Mouse (Mus musculus) limb, embryonic 13.5 days (tissue): ENCODE data around the gene Cideb. TPM values are rescaled to one million over a fixed set of nuclear protein-coding genes. Genes with fewer than 3 reads are reported as not detected.

Experiments
- ATAC-seq: fragments of 200-750 bp; cut with Nextera tagmentation; 2 replicates; pipeline ENCODE4 v1.8.0; 2017; ENCODE audit warnings: low read depth, moderate number of reproducible peaks, moderate TSS enrichment; ENCODE audit not compliant: low FRiP score
- H3K27ac ChIP-seq: fragments of 300-500 bp; sonication (generic); 2 replicates; pipeline ENCODE4 v1.5.1; 2015; ENCODE audit warnings: inconsistent platforms, mild to moderate bottlenecking, moderate library complexity
- H3K27me3 ChIP-seq: fragments of 300-500 bp; sonication (generic); 2 replicates; pipeline ENCODE4 v1.6.1; 2015; ENCODE audit warnings: mild to moderate bottlenecking, inconsistent platforms
- H3K36me3 ChIP-seq: fragments of 300-500 bp; sonication (generic); 2 replicates; pipeline ENCODE4 v1.6.1; 2015; ENCODE audit warnings: inconsistent platforms, mild to moderate bottlenecking, moderate library complexity
- H3K4me1 ChIP-seq: fragments of 300-500 bp; sonication (generic); 2 replicates; pipeline ENCODE4 v1.6.1; 2015; ENCODE audit warnings: inconsistent platforms
- H3K4me2 ChIP-seq: fragments of 300-500 bp; sonication (generic); replicated peaks from 2 replicates; pipeline ENCODE4 v1.6.1; 2015; ENCODE audit warnings: inconsistent platforms, mild to moderate bottlenecking, moderate library complexity
- H3K4me3 ChIP-seq: fragments of 300-500 bp; sonication (generic); 2 replicates; pipeline ENCODE4 v1.5.1; 2015; ENCODE audit warnings: moderate library complexity, mild to moderate bottlenecking, inconsistent platforms
- H3K9ac ChIP-seq: fragments of 300-500 bp; sonication (generic); 2 replicates; pipeline ENCODE4 v1.6.1; 2015; ENCODE audit warnings: mild to moderate bottlenecking, inconsistent platforms
- H3K9me3 ChIP-seq: fragments of 300-500 bp; sonication (generic); 2 replicates; pipeline ENCODE4 v1.6.1; 2016; ENCODE audit warnings: inconsistent platforms
- WGBS: fragments of 180-500 bp; shearing (Covaris S2); methylation state at CpG from one replicate; pipeline ENCODE4 v1.1.7; 2015; 5-methylcytosine and 5-hydroxymethylcytosine counted together
- polyA plus RNA-seq: library from polyadenylated mRNA; unstranded; fragments of >200 nt; fragmentation: Nextera tagmentation; extraction: Ambion mirVana; gene quantifications from 2 replicates; pipeline ENCODE4 v1.2.1, GENCODE M21; 2015

Cideb gene
- polyA plus RNA-seq, 1 experiment from 2014 or later: 0.45 TPM

- Histone ChIP-seq H3K4me3 (no peak overlapping the region), H3K36me3 (peaks cover 24% of the 10 kb centered on the region), H3K27ac (no peak overlapping the region), H3K4me1 (peaks cover 22% of the 10 kb centered on the region), H3K4me2 (no peak overlapping the region), H3K9ac (no peak overlapping the region), H3K9me3 (no peaks in the 10 kb centered on the region), H3K27me3 (peaks cover 25% of the 10 kb centered on the region)
- whole genome bisulfite sequencing: 83% methylated on average over 11 of the region's 11 CpGs
- ATAC-seq: no peak
These were observed 22.5 kb upstream of the Cideb start for GRCm38 (mm10) chr14:55780736-55781135.

- peaks cover 15% of the 10 kb centered on the region for H3K27me3 ChIP-seq
- H3K9me3 ChIP-seq: no peaks in the 10 kb centered on the region
- WGBS: 69% methylated on average over 16 of the region's 16 CpGs
- H3K9ac ChIP-seq: no peak overlapping the region
- H3K4me2 ChIP-seq: no peak overlapping the region
- H3K27ac ChIP-seq: no peak overlapping the region
- no peak overlapping the region for H3K4me3 ChIP-seq
- peaks cover 24% of the 10 kb centered on the region for H3K36me3 ChIP-seq
- peaks cover 22% of the 10 kb centered on the region for H3K4me1 ChIP-seq
- no peak for ATAC-seq
These were observed 21.4 kb upstream of the Cideb start for GRCm38 (mm10) chr14:55779656-55780055.

DNA sequence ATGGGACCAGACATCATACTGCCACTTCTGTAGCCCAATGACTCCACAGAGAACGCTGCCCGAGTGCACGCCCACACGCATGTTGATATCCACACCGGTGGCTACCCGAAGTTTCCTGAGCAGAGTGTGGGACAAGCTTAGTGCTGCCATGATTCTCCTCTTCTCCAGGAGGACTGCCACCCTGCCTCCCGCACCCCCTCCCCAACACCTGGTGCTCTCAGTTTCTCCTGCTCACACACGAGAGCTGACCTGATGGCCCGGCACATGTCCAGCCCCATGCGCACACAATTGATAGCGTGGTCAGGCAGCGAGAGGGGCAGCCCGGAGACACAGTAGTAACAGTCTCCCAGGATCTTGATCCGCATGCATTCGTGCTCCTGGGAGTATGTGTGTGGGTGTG, 20.4 kb upstream of the Cideb start:
- peaks cover 24% of the 10 kb centered on the region for H3K36me3 ChIP-seq
- no peak overlapping the region for H3K4me3 ChIP-seq
- ATAC-seq: no peak
- no peak overlapping the region for H3K9ac ChIP-seq
- no peak overlapping the region for H3K27ac ChIP-seq
- H3K4me2 ChIP-seq: no peak overlapping the region
- WGBS: 91% methylated on average over 15 of the region's 15 CpGs
- 0 out of 2 replicates have a peak, but pooled peaks cover 7% of the 10 kb centered on the region for H3K27me3 ChIP-seq
- no peaks in the 10 kb centered on the region for H3K9me3 ChIP-seq
- peaks cover 18% of the 10 kb centered on the region for H3K4me1 ChIP-seq

- no peak for ATAC-seq
- H3K9ac ChIP-seq: no peak overlapping the region
- WGBS: 94% methylated on average over 11 of the region's 11 CpGs
These were observed 19.5 kb upstream of the Cideb start for GRCm38 (mm10) chr14:55777806-55778205.

GRCm38 (mm10) chr14:55777176-55777575, 18.9 kb upstream of the Cideb start:
- Histone ChIP-seq H3K4me3 (no peak overlapping the region), H3K4me2 (no peak overlapping the region), H3K36me3 (peaks cover 24% of the 10 kb centered on the region), H3K9me3 (no peaks in the 10 kb centered on the region), H3K27ac (no peak overlapping the region), H3K9ac (no peak overlapping the region), H3K27me3 (0 out of 2 replicates have a peak, but pooled peaks cover 7% of the 10 kb centered on the region), H3K4me1 (peaks cover 9% of the 10 kb centered on the region)
- no peak for ATAC-seq
- WGBS: 41% methylated on average over 3 of the region's 3 CpGs

More at GRCm38 (mm10) chr14:55777806-55778205, 19.5 kb upstream of the Cideb start:
- peaks cover 24% of the 10 kb centered on the region for H3K36me3 ChIP-seq
- no peak overlapping the region for H3K4me2 ChIP-seq
- peaks cover 15% of the 10 kb centered on the region for H3K4me1 ChIP-seq
- H3K4me3 ChIP-seq: no peak overlapping the region
- no peaks in the 10 kb centered on the region for H3K9me3 ChIP-seq
- 0 out of 2 replicates have a peak, but pooled peaks cover 7% of the 10 kb centered on the region for H3K27me3 ChIP-seq
- no peak overlapping the region for H3K27ac ChIP-seq

DNA sequence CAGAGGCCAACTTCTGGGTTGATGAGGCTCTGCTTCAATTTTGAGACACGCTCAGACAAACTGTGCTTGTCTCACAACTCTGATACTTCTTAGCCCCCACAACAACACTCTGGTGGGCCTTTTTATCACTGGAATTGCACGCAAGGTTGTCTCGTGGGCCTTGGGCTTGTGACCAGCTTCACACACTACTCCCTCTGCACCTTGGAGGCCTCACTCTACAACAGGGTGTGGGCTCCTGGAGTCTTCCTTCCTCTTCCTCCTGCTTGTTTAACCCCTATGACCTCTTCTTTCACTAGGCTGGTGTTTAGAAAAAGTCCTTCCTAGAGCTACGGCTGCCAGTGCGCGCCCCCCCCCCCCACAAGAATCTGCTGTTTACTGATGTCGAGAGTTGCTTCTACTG, 18.5 kb upstream of the Cideb start:
- WGBS: 75% methylated on average over 7 of the region's 7 CpGs
- Histone ChIP-seq H3K9ac (no peak overlapping the region), H3K4me3 (no peak overlapping the region), H3K4me2 (no peak overlapping the region), H3K36me3 (peaks cover 24% of the 10 kb centered on the region), H3K4me1 (peaks cover 4% of the 10 kb centered on the region), H3K9me3 (no peaks in the 10 kb centered on the region), H3K27ac (no peak overlapping the region), H3K27me3 (0 out of 2 replicates have a peak, but pooled peaks cover 3% of the 10 kb centered on the region)
- no peak for ATAC-seq

DNA sequence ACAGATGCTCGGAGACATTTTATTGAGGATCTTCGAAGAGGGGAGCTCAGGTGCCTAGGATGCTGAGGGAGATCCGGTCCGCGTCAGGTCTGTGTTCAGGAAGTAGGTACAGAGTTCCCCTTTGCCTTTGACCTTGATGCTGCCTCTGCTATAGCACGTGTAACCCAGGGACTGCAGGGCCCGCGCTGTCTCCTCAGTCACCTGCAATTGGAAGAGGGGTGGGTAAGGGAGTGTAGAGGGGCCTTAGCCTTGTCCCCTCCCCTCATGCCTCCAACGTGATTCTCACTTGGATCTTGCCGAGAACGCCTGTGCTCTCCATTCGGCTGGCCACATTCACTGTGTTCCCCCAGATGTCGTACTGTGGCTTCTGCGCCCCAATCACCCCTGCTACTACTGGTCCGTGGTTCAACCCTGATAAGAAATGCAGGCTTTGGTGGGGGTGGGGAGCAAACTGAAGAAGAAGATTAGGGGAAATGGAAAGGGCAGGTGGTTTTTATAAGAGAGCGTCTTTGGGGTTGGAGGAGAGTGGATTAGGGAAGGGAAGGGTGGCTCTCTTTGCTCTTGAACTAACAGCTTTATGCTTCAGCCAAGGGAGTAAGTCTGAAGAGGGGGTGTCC, 10.9 kb upstream of the Cideb start:
- 78% methylated on average over 16 of the region's 16 CpGs for WGBS
- Histone ChIP-seq H3K27me3 (peaks cover 57% of the 10 kb centered on the region), H3K4me1 (peaks cover 10% of the 10 kb centered on the region; the same call in 1 of the 2 replicates), H3K4me3 (no peak overlapping the region), H3K27ac (no peak overlapping the region), H3K9me3 (no peaks in the 10 kb centered on the region), H3K9ac (no peak overlapping the region), H3K4me2 (no peak overlapping the region), H3K36me3 (peaks cover 3% of the 10 kb centered on the region; the same call in 1 of the 2 replicates)
- no peak for ATAC-seq

DNA sequence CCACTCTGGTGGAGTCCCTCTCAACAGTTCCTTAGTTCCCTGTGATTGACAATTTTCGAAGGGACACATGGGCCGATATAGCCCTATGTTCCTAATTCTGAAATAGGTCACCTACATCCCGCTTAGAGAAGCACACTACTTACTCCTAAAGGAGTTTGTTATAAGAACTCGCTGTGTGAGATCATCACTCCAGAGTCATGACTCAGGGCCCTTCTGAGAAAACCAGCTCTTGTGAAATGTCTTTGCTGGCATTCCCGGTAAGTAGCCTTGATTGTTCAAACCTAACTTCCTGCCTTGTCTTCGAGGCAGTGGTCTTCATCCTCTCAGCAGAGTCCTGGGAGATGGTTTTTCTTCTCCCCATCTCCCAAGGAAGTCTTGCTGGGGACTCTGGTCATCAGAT, 10.3 kb upstream of the Cideb start:
- Histone ChIP-seq H3K4me3 (no peak overlapping the region), H3K27me3 (peaks cover 62% of the 10 kb centered on the region), H3K4me1 (peaks cover 10% of the 10 kb centered on the region; the same call in 1 of the 2 replicates), H3K4me2 (no peak overlapping the region), H3K9ac (no peak overlapping the region), H3K27ac (no peak overlapping the region), H3K9me3 (no peaks in the 10 kb centered on the region), H3K36me3 (0 out of 2 replicates have a peak, but pooled peaks cover 3% of the 10 kb centered on the region)
- WGBS: 86% methylated on average over 6 of the region's 6 CpGs
- no peak for ATAC-seq

DNA sequence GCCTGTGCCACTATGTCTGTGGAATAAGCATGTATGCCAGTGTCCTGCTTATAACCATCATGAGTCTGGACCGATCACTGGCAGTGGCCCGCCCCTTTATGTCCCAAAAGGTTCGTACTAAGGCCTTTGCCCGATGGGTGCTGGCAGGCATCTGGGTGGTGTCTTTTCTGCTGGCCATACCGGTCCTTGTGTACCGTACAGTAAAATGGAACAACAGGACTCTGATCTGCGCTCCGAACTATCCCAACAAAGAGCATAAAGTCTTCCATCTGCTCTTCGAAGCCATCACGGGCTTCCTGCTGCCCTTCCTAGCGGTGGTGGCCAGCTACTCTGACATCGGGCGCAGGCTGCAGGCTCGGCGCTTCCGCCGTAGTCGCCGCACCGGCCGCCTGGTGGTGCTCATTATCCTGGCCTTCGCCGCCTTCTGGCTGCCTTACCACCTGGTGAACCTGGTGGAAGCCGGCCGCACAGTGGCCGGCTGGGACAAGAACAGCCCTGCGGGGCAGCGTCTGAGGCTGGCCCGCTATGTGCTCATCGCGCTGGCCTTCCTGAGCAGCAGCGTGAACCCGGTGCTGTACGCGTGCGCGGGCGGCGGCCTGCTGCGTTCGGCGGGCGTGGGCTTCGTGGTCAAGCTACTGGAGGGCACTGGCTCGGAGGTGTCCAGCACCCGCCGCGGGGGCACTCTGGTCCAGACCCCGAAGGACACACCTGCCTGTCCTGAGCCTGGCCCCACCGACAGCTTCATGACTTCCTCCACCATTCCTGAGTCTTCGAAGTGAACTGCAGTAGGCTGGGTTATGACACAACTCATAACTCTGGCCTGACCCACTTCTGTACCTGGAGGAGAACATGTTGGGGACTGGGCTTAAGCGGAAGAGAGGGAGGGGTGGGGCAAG, 9.5 kb upstream of the Cideb start:
- Histone ChIP-seq H3K9ac (peak overlapping the region; percentile 66), H3K4me3 (peak overlapping the region; percentile 43), H3K36me3 (0 out of 2 replicates have a peak, but pooled peaks cover 3% of the 10 kb centered on the region), H3K27me3 (peaks cover 70% of the 10 kb centered on the region), H3K4me2 (peak overlapping the region; percentile 72), H3K27ac (no peak overlapping the region), H3K4me1 (peaks cover 12% of the 10 kb centered on the region; the same call in 1 of the 2 replicates), H3K9me3 (no peaks in the 10 kb centered on the region)
- 11% methylated on average over 52 of the region's 52 CpGs for WGBS
- ATAC-seq: peak; percentile 42; the same call in 1 of the 2 replicates

DNA sequence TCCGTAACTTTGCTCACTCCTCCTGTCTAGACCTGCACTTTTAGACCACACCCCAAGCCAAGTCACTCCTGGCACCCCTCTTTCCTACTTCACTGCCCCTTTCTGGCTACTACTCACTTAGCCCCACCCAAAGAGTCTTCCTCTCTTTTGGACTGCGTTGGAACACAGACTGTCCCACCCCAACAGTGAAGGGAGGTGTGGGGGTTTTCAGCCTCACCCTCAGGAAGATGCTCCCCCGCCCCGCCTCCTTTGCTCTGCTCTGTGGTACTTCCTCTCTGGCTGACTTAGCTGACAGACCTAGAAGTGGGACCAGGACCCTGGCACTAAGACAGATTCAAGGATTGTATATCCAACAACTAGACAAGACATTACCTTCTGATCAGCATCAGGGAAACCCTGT, 7.4 kb upstream of the Cideb start, which contains the start of gene Ltb4r1:
Ltb4r1 (plus strand) TSS at position 267 of the 400 bp plus-strand sequence.
- Histone ChIP-seq H3K4me3 (no peak within 1 kb of the TSS), H3K4me1 (peaks cover 22% of the 10 kb centered on the region), H3K9me3 (no peaks in the 10 kb centered on the region), H3K36me3 (no peaks in the 10 kb centered on the region), H3K27me3 (peaks cover 85% of the 10 kb centered on the region), H3K4me2 (no peak within 1 kb of the TSS), H3K27ac (no peak within 1 kb of the TSS), H3K9ac (no peak within 1 kb of the TSS)
- no peak for ATAC-seq
- 68% methylated on average over 4 of the region's 4 CpGs for WGBS

DNA sequence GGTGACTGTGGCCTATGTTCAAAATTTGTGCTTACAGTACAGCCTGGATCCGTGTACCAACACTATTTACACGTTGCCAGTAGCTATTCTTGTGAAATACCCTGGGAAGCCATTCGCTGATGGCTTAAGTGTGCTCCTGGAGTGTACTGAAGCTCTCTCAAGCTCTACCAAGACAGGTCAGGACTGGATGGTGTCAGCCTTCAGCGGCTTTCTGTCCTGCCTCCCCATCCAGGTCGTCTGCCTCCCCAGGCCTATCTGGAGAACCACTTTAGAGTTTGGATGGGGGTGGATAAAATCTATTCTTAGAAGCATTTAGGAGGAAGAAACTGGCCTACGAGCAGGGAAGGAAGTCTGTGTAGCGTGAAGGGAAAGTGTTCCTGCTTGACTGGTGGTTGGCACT, 4.9 kb upstream of the Cideb start:
- Histone ChIP-seq H3K9ac (peak overlapping the region; percentile 85; the same call in 1 of the 2 replicates), H3K4me1 (peaks cover 24% of the 10 kb centered on the region), H3K9me3 (no peaks in the 10 kb centered on the region), H3K27me3 (peaks cover 67% of the 10 kb centered on the region), H3K27ac (no peak overlapping the region), H3K4me3 (no peak overlapping the region), H3K4me2 (peak overlapping the region; percentile 96), H3K36me3 (no peaks in the 10 kb centered on the region)
- WGBS: 65% methylated on average over 7 of the region's 7 CpGs
- ATAC-seq: no peak
